Mouse (Mus musculus): ENCODE measurements around the gene Ptchd1. TPM values are rescaled to one million over a fixed set of nuclear protein-coding genes. Genes with fewer than 3 reads are reported as not detected.

The Ptchd1 gene
- 1.2 and 1.3 TPM in 2 replicates for polyA plus RNA-seq (2015; fragmentation: Nextera tagmentation; extraction: Ambion mirVana)

GRCm38 (mm10) chrX:155623701-155624281 is at the start of gene Ptchd1:
Gene Ptchd1, minus strand, starts transcription at chrX:155623814.
- peaks cover 44% of the 10 kb centered on the region for H3K27me3 ChIP-seq
- H3K4me1 ChIP-seq, result peaks cover 11% of the 10 kb centered on the region; the same call in 1 of the 2 replicates
- H3K9me3 ChIP-seq (replicated peaks), result no peaks in the 10 kb centered on the region
- 23% methylated on average over 31 of the region's 34 CpGs for WGBS
- H3K27ac ChIP-seq (replicated peaks), result no peak within 1 kb of the TSS
- no peak within 1 kb of the TSS for H3K9ac ChIP-seq
- H3K4me3 ChIP-seq (replicated peaks), result peak within 1 kb of the TSS; percentile 46
- ATAC-seq (ENCODE audit: insufficient number of reproducible peaks, low FRiP score, low TSS enrichment, low read depth), result peak; percentile 60; the same call in 1 of the 2 replicates
- peak within 1 kb of the TSS; percentile 82 for H3K4me2 ChIP-seq (replicated peaks)
- no peaks in the 10 kb centered on the region for H3K36me3 ChIP-seq

GRCm38 (mm10) chrX:155657971-155658370 is 34.4 kb upstream of the Ptchd1 start:
- H3K4me1 ChIP-seq, result no peaks in the 10 kb centered on the region
- 69% methylated on average over 1 of the region's 1 CpGs for WGBS
- no peaks in the 10 kb centered on the region for H3K27me3 ChIP-seq
- H3K4me2 ChIP-seq (replicated peaks), result no peak overlapping the region
- H3K9ac ChIP-seq, result no peak overlapping the region
- H3K27ac ChIP-seq (replicated peaks), result no peak overlapping the region
- no peak for ATAC-seq (ENCODE audit: insufficient number of reproducible peaks, low FRiP score, low TSS enrichment, low read depth)
- H3K36me3 ChIP-seq, result no peaks in the 10 kb centered on the region
- H3K9me3 ChIP-seq (replicated peaks), result no peaks in the 10 kb centered on the region
- H3K4me3 ChIP-seq (replicated peaks), result no peak overlapping the region

GRCm38 (mm10) chrX:155645975-155646374 is 22.4 kb upstream of the Ptchd1 start:
- 87% methylated on average over 3 of the region's 3 CpGs for WGBS

GRCm38 (mm10) chrX:155643975-155644374 is 20.4 kb upstream of the Ptchd1 start:
- 17% methylated on average over 1 of the region's 1 CpGs for WGBS
- Histone ChIP-seq H3K36me3 (no peaks in the 10 kb centered on the region), H3K27me3 (no peaks in the 10 kb centered on the region), H3K4me2 (replicated peaks) (no peak overlapping the region), H3K27ac (replicated peaks) (no peak overlapping the region), H3K4me1 (no peaks in the 10 kb centered on the region), H3K9me3 (replicated peaks) (no peaks in the 10 kb centered on the region), H3K9ac (no peak overlapping the region), H3K4me3 (replicated peaks) (no peak overlapping the region)
- ATAC-seq (ENCODE audit: insufficient number of reproducible peaks, low FRiP score, low TSS enrichment, low read depth), result no peak

More at GRCm38 (mm10) chrX:155645975-155646374, 22.4 kb upstream of the Ptchd1 start:
- H3K27ac ChIP-seq (replicated peaks), result no peak overlapping the region
- no peaks in the 10 kb centered on the region for H3K9me3 ChIP-seq (replicated peaks)
- H3K27me3 ChIP-seq, result no peaks in the 10 kb centered on the region
- H3K36me3 ChIP-seq, result no peaks in the 10 kb centered on the region
- H3K4me3 ChIP-seq (replicated peaks), result no peak overlapping the region
- no peak overlapping the region for H3K9ac ChIP-seq
- H3K4me1 ChIP-seq, result no peaks in the 10 kb centered on the region
- H3K4me2 ChIP-seq (replicated peaks), result no peak overlapping the region
- no peak for ATAC-seq (ENCODE audit: insufficient number of reproducible peaks, low FRiP score, low TSS enrichment, low read depth)

- H3K4me2 ChIP-seq (replicated peaks), result no peak overlapping the region
These were observed 2.1 kb upstream of the Ptchd1 start for GRCm38 (mm10) chrX:155625671-155626196.

GRCm38 (mm10) chrX:155624895-155625294 is 1.3 kb upstream of the Ptchd1 start:
- no peak; the same call in 1 of the 2 replicates for ATAC-seq (ENCODE audit: insufficient number of reproducible peaks, low FRiP score, low TSS enrichment, low read depth)
- Histone ChIP-seq H3K4me2 (replicated peaks) (peak overlapping the region; percentile 82), H3K36me3 (no peaks in the 10 kb centered on the region), H3K27me3 (peaks cover 44% of the 10 kb centered on the region), H3K4me1 (peaks cover 11% of the 10 kb centered on the region; the same call in 1 of the 2 replicates), H3K9me3 (replicated peaks) (no peaks in the 10 kb centered on the region), H3K4me3 (replicated peaks) (peak overlapping the region; percentile 46), H3K27ac (replicated peaks) (no peak overlapping the region), H3K9ac (no peak overlapping the region)
- WGBS, result 14% methylated on average over 12 of the region's 15 CpGs

More at GRCm38 (mm10) chrX:155625671-155626196, 2.1 kb upstream of the Ptchd1 start:
- H3K27me3 ChIP-seq, result peaks cover 44% of the 10 kb centered on the region
- H3K27ac ChIP-seq (replicated peaks), result no peak overlapping the region
- H3K36me3 ChIP-seq, result no peaks in the 10 kb centered on the region
- no peak overlapping the region for H3K9ac ChIP-seq
- peaks cover 11% of the 10 kb centered on the region; the same call in 1 of the 2 replicates for H3K4me1 ChIP-seq
- ATAC-seq (ENCODE audit: insufficient number of reproducible peaks, low FRiP score, low TSS enrichment, low read depth), result no peak; the same call in 1 of the 2 replicates
- no peaks in the 10 kb centered on the region for H3K9me3 ChIP-seq (replicated peaks)
- 16% methylated on average over 13 of the region's 13 CpGs for WGBS
- H3K4me3 ChIP-seq (replicated peaks), result no peak overlapping the region

- 8% methylated on average over 19 of the region's 19 CpGs for WGBS
These were observed 777 bp upstream of the Ptchd1 start, which contains the start of gene Gm15155 for GRCm38 (mm10) chrX:155624341-155624841. Gene Gm15155, plus strand, starts transcription at chrX:155624741.

GRCm38 (mm10) chrX:155622961-155623599 is 534 bp downstream of the Ptchd1 start:
- Histone ChIP-seq H3K27me3 (peaks cover 44% of the 10 kb centered on the region), H3K4me2 (replicated peaks) (peak overlapping the region; percentile 82), H3K9me3 (replicated peaks) (no peaks in the 10 kb centered on the region), H3K4me1 (peaks cover 11% of the 10 kb centered on the region; the same call in 1 of the 2 replicates), H3K36me3 (no peaks in the 10 kb centered on the region), H3K9ac (no peak overlapping the region), H3K27ac (replicated peaks) (no peak overlapping the region), H3K4me3 (replicated peaks) (peak overlapping the region; percentile 46)
- 0 out of 2 replicates have a peak, but pooled peaks have one; percentile 43 for ATAC-seq (ENCODE audit: insufficient number of reproducible peaks, low FRiP score, low TSS enrichment, low read depth)
- WGBS, result 9% methylated on average over 26 of the region's 69 CpGs

More at GRCm38 (mm10) chrX:155624341-155624841, 777 bp upstream of the Ptchd1 start, which contains the start of gene Gm15155:
- Histone ChIP-seq H3K4me3 (replicated peaks) (peak within 1 kb of the TSS; percentile 46), H3K36me3 (no peaks in the 10 kb centered on the region), H3K27ac (replicated peaks) (no peak within 1 kb of the TSS), H3K4me2 (replicated peaks) (peak within 1 kb of the TSS; percentile 82), H3K4me1 (peaks cover 11% of the 10 kb centered on the region; the same call in 1 of the 2 replicates), H3K9ac (no peak within 1 kb of the TSS), H3K27me3 (peaks cover 44% of the 10 kb centered on the region), H3K9me3 (replicated peaks) (no peaks in the 10 kb centered on the region)
- no peak for ATAC-seq (ENCODE audit: insufficient number of reproducible peaks, low FRiP score, low TSS enrichment, low read depth)

- no peaks in the 10 kb centered on the region for H3K36me3 ChIP-seq
- WGBS, result 16% methylated on average over 24 of the region's 24 CpGs
- peaks cover 11% of the 10 kb centered on the region; the same call in 1 of the 2 replicates for H3K4me1 ChIP-seq
- no peak overlapping the region for H3K9ac ChIP-seq
- H3K4me2 ChIP-seq (replicated peaks), result peak overlapping the region; percentile 82
- no peak overlapping the region for H3K27ac ChIP-seq (replicated peaks)
- no peaks in the 10 kb centered on the region for H3K9me3 ChIP-seq (replicated peaks)
- no peak for ATAC-seq (ENCODE audit: insufficient number of reproducible peaks, low FRiP score, low TSS enrichment, low read depth)
- peak overlapping the region; percentile 46 for H3K4me3 ChIP-seq (replicated peaks)
- peaks cover 44% of the 10 kb centered on the region for H3K27me3 ChIP-seq
These were observed 1.1 kb downstream of the Ptchd1 start for GRCm38 (mm10) chrX:155622527-155622926.

- H3K27me3 ChIP-seq, result no peaks in the 10 kb centered on the region
- no peaks in the 10 kb centered on the region for H3K4me1 ChIP-seq
- no peak for ATAC-seq (ENCODE audit: insufficient number of reproducible peaks, low FRiP score, low TSS enrichment, low read depth)
- no peak overlapping the region for H3K4me2 ChIP-seq (replicated peaks)
- H3K9ac ChIP-seq, result no peak overlapping the region
- no peaks in the 10 kb centered on the region for H3K9me3 ChIP-seq (replicated peaks)
- H3K36me3 ChIP-seq, result no peaks in the 10 kb centered on the region
- no peak overlapping the region for H3K27ac ChIP-seq (replicated peaks)
- no peak overlapping the region for H3K4me3 ChIP-seq (replicated peaks)
- WGBS, result 82% methylated on average over 2 of the region's 2 CpGs
These were observed 22.4 kb downstream of the Ptchd1 start for GRCm38 (mm10) chrX:155601196-155601595.

- Histone ChIP-seq H3K4me2 (replicated peaks) (no peak overlapping the region), H3K9me3 (replicated peaks) (no peaks in the 10 kb centered on the region), H3K9ac (no peak overlapping the region), H3K27ac (replicated peaks) (no peak overlapping the region), H3K4me3 (replicated peaks) (no peak overlapping the region), H3K27me3 (no peaks in the 10 kb centered on the region), H3K36me3 (no peaks in the 10 kb centered on the region), H3K4me1 (no peaks in the 10 kb centered on the region)
- ATAC-seq (ENCODE audit: insufficient number of reproducible peaks, low FRiP score, low TSS enrichment, low read depth), result no peak
These were observed 27.2 kb downstream of the Ptchd1 start for GRCm38 (mm10) chrX:155596390-155596789.
